Mouse (Mus musculus): ENCODE data around the gene Hmgcl.
A peak's percentile ranks its signal among the peaks of the same experiment; 100 is the strongest.

Gene Hmgcl

GRCm38 (mm10) chr4:135946278-135946658, at the start of gene Hmgcl:
Gene Hmgcl, plus strand, starts transcription at chr4:135946448.
- DNase-seq (ENCODE audit: extremely low read depth, low read depth, low spot score), result no peak

- DNase-seq (ENCODE audit: extremely low read depth, low read depth, low spot score), result no peak
These were observed 47.7 kb upstream of the Hmgcl start for GRCm38 (mm10) chr4:135898380-135899049.

GRCm38 (mm10) chr4:135899050-135899448, 47.2 kb upstream of the Hmgcl start:
- DNase-seq (ENCODE audit: extremely low read depth, low read depth, low spot score), result no peak

- no peak for DNase-seq (ENCODE audit: extremely low read depth, low read depth, low spot score)
These were observed 46.2 kb upstream of the Hmgcl start for GRCm38 (mm10) chr4:135900008-135900407.

GRCm38 (mm10) chr4:135902606-135903242, 43.5 kb upstream of the Hmgcl start:
- DNase-seq (ENCODE audit: extremely low read depth, low read depth, low spot score), result no peak

GRCm38 (mm10) chr4:135904810-135905209, 41.4 kb upstream of the Hmgcl start:
- DNase-seq (ENCODE audit: extremely low read depth, low read depth, low spot score), result no peak

- peak; percentile 46 for DNase-seq (ENCODE audit: extremely low read depth, low read depth, low spot score)
These were observed 39.6 kb upstream of the Hmgcl start for GRCm38 (mm10) chr4:135906633-135907032.

GRCm38 (mm10) chr4:135909326-135910066, 36.8 kb upstream of the Hmgcl start:
- DNase-seq (ENCODE audit: extremely low read depth, low read depth, low spot score), result no peak

GRCm38 (mm10) chr4:135911531-135911930, 34.7 kb upstream of the Hmgcl start:
- DNase-seq (ENCODE audit: extremely low read depth, low read depth, low spot score), result no peak

- DNase-seq (ENCODE audit: extremely low read depth, low read depth, low spot score), result no peak
These were observed 34.1 kb upstream of the Hmgcl start for GRCm38 (mm10) chr4:135912164-135912563.

- DNase-seq (ENCODE audit: extremely low read depth, low read depth, low spot score), result no peak
These were observed 33.4 kb upstream of the Hmgcl start for GRCm38 (mm10) chr4:135912835-135913234.

- no peak for DNase-seq (ENCODE audit: extremely low read depth, low read depth, low spot score)
These were observed 32.8 kb upstream of the Hmgcl start for GRCm38 (mm10) chr4:135913433-135913832.

GRCm38 (mm10) chr4:135918635-135919279, 27.5 kb upstream of the Hmgcl start:
- peak; percentile 50 for DNase-seq (ENCODE audit: extremely low read depth, low read depth, low spot score)

- no peak for DNase-seq (ENCODE audit: extremely low read depth, low read depth, low spot score)
These were observed 27.0 kb upstream of the Hmgcl start for GRCm38 (mm10) chr4:135919280-135919639.

- DNase-seq (ENCODE audit: extremely low read depth, low read depth, low spot score), result peak; percentile 50
These were observed 25.7 kb upstream of the Hmgcl start, which contains the start of gene Fuca1 for GRCm38 (mm10) chr4:135920304-135921241. Gene Fuca1, plus strand, starts transcription at chr4:135920735.

- no peak for DNase-seq (ENCODE audit: extremely low read depth, low read depth, low spot score)
These were observed 24.8 kb upstream of the Hmgcl start for GRCm38 (mm10) chr4:135921257-135922120.

GRCm38 (mm10) chr4:135922190-135922589, 24.1 kb upstream of the Hmgcl start:
- no peak for DNase-seq (ENCODE audit: extremely low read depth, low read depth, low spot score)

GRCm38 (mm10) chr4:135924418-135924817, 21.8 kb upstream of the Hmgcl start:
- no peak for DNase-seq (ENCODE audit: extremely low read depth, low read depth, low spot score)

GRCm38 (mm10) chr4:135925341-135925740, 20.9 kb upstream of the Hmgcl start:
- no peak for DNase-seq (ENCODE audit: extremely low read depth, low read depth, low spot score)

All from fat pad, adult 2 months (tissue).